Mouse (Mus musculus): ENCODE measurements at regions not wholly inside any gene's neighbourhood (a gene's known extent, or its start where the extent isn't known, plus 50 kb on each side); places are given as distances from the start of the nearest gene placed in this dataset.

DNA sequence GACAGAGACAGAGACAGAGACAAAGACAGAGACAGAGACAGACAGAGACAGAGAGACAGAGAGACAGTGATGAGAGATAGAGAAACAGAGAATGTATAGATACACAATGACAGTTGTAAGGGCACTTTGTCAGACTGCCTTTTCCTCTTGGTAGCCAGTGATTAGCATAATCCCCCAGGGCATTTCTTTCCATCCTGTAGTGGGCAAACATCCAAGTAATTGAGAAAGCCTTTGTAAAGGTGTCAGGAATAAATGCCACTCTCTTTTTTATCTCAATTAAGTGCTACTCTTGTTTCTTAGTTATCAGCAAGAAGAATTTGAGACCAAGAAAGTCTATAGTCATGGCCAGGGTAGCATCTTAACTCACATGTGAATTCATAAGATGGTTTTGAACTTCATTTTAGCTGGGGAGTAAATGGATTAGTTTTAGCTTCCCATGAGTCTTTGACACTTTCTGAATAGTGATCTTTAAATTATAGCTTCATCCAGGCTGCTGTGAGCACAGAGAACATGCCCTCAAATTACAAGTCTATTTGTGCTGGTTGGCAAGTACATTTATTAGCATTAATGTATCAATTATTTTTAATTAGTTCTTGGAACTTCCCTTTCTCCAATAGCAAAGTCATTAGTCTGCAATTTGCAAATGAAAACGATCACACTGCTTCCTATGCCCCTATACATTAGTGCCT lies 1215.9 kb downstream of the Gm9008 start:
- DNase-seq (ENCODE audit: low spot score in 2 of 2), result no peak

DNA sequence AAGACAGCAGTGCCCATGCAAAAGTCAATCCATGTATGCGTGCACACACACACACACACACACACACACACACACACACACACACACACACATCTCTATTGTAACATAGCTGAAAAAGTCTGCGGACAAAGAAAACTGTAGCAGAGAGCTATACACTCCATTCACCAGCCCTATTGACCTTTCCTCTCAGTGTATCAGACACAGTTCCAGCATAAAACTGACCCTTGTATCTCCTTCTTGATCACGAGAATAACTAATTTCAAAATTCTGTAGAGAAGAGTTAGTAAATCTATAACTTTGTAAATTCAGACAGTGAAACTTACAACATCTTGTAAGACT lies 1243.5 kb downstream of the Gm9008 start:
- DNase-seq (ENCODE audit: low spot score in 2 of 2), result no peak

DNA sequence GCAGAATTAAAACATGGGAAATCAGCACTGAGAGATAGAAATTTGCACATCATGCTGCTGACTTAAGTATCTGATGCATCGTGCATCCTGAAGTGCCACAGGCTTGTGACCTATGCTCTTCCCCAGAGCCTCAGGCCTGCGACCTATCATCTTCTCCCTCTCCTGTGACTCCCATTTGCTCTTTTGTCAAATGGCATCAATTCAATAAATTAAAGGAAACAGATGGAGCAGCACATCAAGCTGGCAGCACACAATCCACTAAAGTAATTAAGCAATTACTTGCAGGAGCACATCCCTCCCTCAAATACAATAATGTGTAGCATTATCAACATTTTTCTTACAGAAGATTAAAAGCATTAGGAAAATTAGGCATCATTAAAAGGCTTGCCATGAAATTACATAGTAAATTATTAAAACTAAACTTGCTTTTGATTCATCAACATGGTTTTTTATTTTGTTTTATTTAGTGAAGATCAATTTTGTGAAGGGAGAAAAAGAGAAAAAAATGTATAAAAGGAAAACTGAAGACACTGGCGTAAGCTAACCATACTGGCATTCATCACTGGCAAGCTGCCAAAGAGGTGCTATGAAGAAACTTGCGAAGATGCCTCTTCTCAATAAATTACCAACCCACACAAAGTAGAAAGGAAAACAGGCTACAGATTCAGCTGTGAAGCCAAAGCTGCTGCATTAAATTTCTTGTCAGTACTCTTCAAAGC lies 1244.1 kb downstream of the Gm9008 start:
- peak in 1 of 2 experiments; percentile 9 for DNase-seq (ENCODE audit: low spot score in 2 of 2)

DNA sequence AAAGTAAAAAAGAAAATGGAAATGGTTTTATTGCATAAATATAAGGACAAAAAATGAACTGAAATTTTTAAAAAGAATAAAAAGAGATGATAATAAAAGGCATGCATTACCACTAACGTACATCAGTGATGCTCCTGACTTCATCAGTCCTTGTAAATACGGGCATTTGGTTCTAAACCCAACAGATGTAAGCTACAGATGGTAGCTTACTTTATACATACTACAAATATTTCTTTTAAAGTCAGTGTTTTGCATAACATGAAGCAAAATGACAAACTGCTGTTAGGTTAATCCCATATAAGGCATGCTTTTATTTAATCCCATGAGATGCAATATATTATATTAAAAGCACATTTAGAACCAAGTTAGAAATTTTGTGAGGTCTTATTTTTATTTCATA lies 1282.1 kb downstream of the Gm9008 start:
- DNase-seq (ENCODE audit: low spot score in 2 of 2), result no peak

DNA sequence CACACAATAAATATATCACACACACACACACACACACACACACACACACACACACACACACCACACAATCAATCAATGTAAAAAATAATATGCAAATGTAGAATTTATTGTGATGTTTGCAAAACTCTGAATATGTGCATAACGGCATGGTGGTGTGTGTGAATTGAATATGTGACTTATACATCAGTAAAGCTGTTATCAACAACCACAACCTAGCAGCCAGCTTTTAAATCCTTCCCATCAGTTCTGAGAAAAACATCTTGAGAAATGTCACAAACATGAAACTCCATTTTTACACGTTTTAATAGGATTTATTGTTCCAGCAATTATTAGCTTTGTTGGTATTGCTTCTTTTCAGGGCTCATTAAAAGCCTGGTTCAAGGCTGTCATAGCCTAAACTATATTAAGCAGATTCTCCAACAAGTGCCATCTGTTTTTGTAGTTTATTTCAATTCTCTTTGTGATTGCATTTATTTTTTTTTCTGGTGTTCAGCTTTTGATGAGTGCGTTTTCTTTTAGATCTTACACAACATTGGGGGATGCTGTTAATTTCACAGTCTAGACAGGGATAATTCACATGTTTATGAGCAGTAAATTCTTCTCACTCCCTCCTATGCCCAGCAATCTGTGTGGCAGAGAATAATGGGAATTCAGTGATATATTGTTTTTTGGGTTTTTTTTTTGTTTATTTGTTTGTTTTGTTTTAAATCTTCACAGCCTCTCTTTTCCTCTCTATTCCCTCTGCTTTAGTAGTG lies 1284.7 kb downstream of the Gm9008 start:
- no peak for DNase-seq (ENCODE audit: low spot score in 2 of 2)

Measured in right cerebral cortex, postnatal 36 days (tissue).